Mouse (Mus musculus) MEL (cell line): ENCODE measurements at regions not wholly inside any gene's neighbourhood (a gene's known extent, or its start where the extent isn't known, plus 50 kb on each side); places are given as distances from the start of the nearest gene placed in this dataset.

ENCODE experiments used
- DNase-seq: peaks from one replicate; pipeline ENCODE4 v3.0.0; 2011; ENCODE audit warnings: low read depth, low spot score
- H3K27ac ChIP-seq: 2 replicates; pipeline ENCODE4 v1.5.1; 2012; ENCODE audit warnings: low read depth, mild to moderate bottlenecking, control low read depth, low read length, moderate library complexity; ENCODE audit not compliant: control insufficient read depth
- H3K27me3 ChIP-seq, 2 experiments: fragments of 150-350 bp in 1 of 2; sonication (generic) in 1 of 2; 2 replicates each; pipeline ENCODE4 v1.6.1; 2012; ENCODE audit warnings: low read length in 2 of 2, mild to moderate bottlenecking in 2 of 2, improper control_type of control experiment in 1 of 2, moderate library complexity in 1 of 2; ENCODE audit not compliant: insufficient read depth in 2 of 2, control insufficient read depth in 1 of 2
- H3K36me3 ChIP-seq, 2 experiments: 2 replicates each; pipeline ENCODE4 v1.6.1; 2012 to 2014; ENCODE audit warnings: low read length in 2 of 2, improper control_type of control experiment in 1 of 2, inconsistent platforms in 1 of 2, mild to moderate bottlenecking in 1 of 2; ENCODE audit not compliant: insufficient read depth in 2 of 2, control insufficient read depth in 1 of 2
- H3K4me1 ChIP-seq, 2 experiments: fragments of 150-350 bp in 1 of 2; sonication (generic) in 1 of 2; 2 replicates each; pipeline ENCODE4 v1.6.1; 2012; ENCODE audit warnings: low read length in 2 of 2, improper control_type of control experiment in 1 of 2, mild to moderate bottlenecking in 1 of 2; ENCODE audit not compliant: insufficient read depth in 2 of 2, control insufficient read depth in 1 of 2
- H3K4me3 ChIP-seq, 2 experiments: fragments of 150-350 bp in 1 of 2; sonication (generic) in 1 of 2; 2 replicates each; pipeline ENCODE4 v1.5.1; 2012; ENCODE audit warnings: low read depth in 2 of 2, low read length in 2 of 2, mild to moderate bottlenecking in 2 of 2, moderate library complexity in 2 of 2, control low read depth in 1 of 2, improper control_type of control experiment in 1 of 2; ENCODE audit not compliant: control insufficient read depth in 1 of 2, insufficient read depth in 1 of 2
- H3K79me2 ChIP-seq: 2 replicates; pipeline ENCODE4 v1.6.1; 2012; ENCODE audit warnings: mild to moderate bottlenecking, low read length, moderate library complexity; ENCODE audit not compliant: control insufficient read depth, poor library complexity, insufficient read depth
- H3K9ac ChIP-seq: 2 replicates; pipeline ENCODE4 v1.6.1; 2012; ENCODE audit warnings: low read depth, mild to moderate bottlenecking, control low read depth, low read length, moderate library complexity; ENCODE audit not compliant: control insufficient read depth, poor library complexity, severe bottlenecking
- H3K9me3 ChIP-seq: fragments of 150-350 bp; sonication (generic); replicated peaks from 2 replicates; pipeline ENCODE4 v1.6.1; 2012; ENCODE audit warnings: mild to moderate bottlenecking, low read length, improper control_type of control experiment, moderate library complexity; ENCODE audit not compliant: insufficient read depth
- BHLHE40 ChIP-seq: IDR thresholded peaks from 2 replicates; pipeline ENCODE4 v1.6.1; 2012; ENCODE audit warnings: low read depth, mild to moderate bottlenecking, inconsistent platforms, low read length, improper control_type of control experiment, borderline replicate concordance
- CHD2 ChIP-seq: IDR thresholded peaks from 2 replicates; pipeline ENCODE4 v1.6.1; 2011; ENCODE audit warnings: low read length, improper control_type of control experiment
- CTCF ChIP-seq, 3 experiments: IDR thresholded peaks in 2 of 3; conservative IDR thresholded peaks in 1 of 3; 2 replicates each; pipeline ENCODE4 v1.5.1; 2011 to 2012; ENCODE audit warnings: low read length in 3 of 3, low read depth in 2 of 3, mild to moderate bottlenecking in 2 of 3, improper control_type of control experiment in 1 of 3, inconsistent platforms in 1 of 3, mixed read lengths in 1 of 3, moderate library complexity in 1 of 3; ENCODE audit not compliant: control insufficient read depth in 1 of 3, insufficient read depth in 1 of 3, poor library complexity in 1 of 3, severe bottlenecking in 1 of 3
- E2F4 ChIP-seq: IDR thresholded peaks from 2 replicates; pipeline ENCODE4 v1.6.1; 2011; ENCODE audit warnings: low read depth, low read length, improper control_type of control experiment, borderline replicate concordance
- HCFC1 ChIP-seq: IDR thresholded peaks from 2 replicates; pipeline ENCODE4 v1.6.1; 2012; ENCODE audit warnings: low read depth, mild to moderate bottlenecking, inconsistent platforms, low read length, improper control_type of control experiment, moderate library complexity
- KAT2A ChIP-seq: conservative IDR thresholded peaks from 2 replicates; pipeline ENCODE4 v1.6.1; 2012; ENCODE audit warnings: low read depth, low read length, improper control_type of control experiment, inconsistent platforms
- MAFK ChIP-seq: IDR thresholded peaks from 2 replicates; pipeline ENCODE4 v1.6.1; 2011; ENCODE audit warnings: low read depth, mild to moderate bottlenecking, low read length, improper control_type of control experiment, borderline replicate concordance
- MAZ ChIP-seq: IDR thresholded peaks from 2 replicates; pipeline ENCODE4 v1.6.1; 2012; ENCODE audit warnings: low read depth, mild to moderate bottlenecking, inconsistent platforms, low read length, improper control_type of control experiment
- MYB ChIP-seq: IDR thresholded peaks from 2 replicates; pipeline ENCODE4 v1.6.1; 2011; ENCODE audit warnings: mild to moderate bottlenecking, low read depth, low read length, improper control_type of control experiment
- POLR2A ChIP-seq, 2 experiments: IDR thresholded peaks; 2 replicates each; pipeline ENCODE4 v1.6.1; 2011 to 2012; ENCODE audit warnings: low read length in 2 of 2, mild to moderate bottlenecking in 2 of 2, control low read depth in 1 of 2, improper control_type of control experiment in 1 of 2, low read depth in 1 of 2, moderate library complexity in 1 of 2; ENCODE audit not compliant: control insufficient read depth in 1 of 2, insufficient read depth in 1 of 2, poor library complexity in 1 of 2
- RAD21 ChIP-seq: IDR thresholded peaks from 2 replicates; pipeline ENCODE4 v1.6.1; 2011; ENCODE audit warnings: mild to moderate bottlenecking, low read depth, low read length, improper control_type of control experiment
- SMC3 ChIP-seq: IDR thresholded peaks from 2 replicates; pipeline ENCODE4 v1.6.1; 2011; ENCODE audit warnings: low read depth, low read length, improper control_type of control experiment
- TAL1 ChIP-seq: IDR thresholded peaks from 2 replicates; pipeline ENCODE4 v1.6.1; 2012; ENCODE audit warnings: mild to moderate bottlenecking, inconsistent platforms, low read length, moderate library complexity, mixed read lengths
- TBP ChIP-seq: IDR thresholded peaks from 2 replicates; pipeline ENCODE4 v1.8.0; 2011; ENCODE audit warnings: low read depth, low read length, improper control_type of control experiment
- TCF12 ChIP-seq: IDR thresholded peaks from 2 replicates; pipeline ENCODE4 v1.6.1; 2014; ENCODE audit warnings: low read depth, mild to moderate bottlenecking, inconsistent platforms, low read length, improper control_type of control experiment, moderate library complexity
- USF2 ChIP-seq, 2 experiments: IDR thresholded peaks; 2 replicates each; pipeline ENCODE4 v1.6.1; 2011 to 2012; ENCODE audit warnings: improper control_type of control experiment in 2 of 2, low read length in 2 of 2, borderline replicate concordance in 1 of 2, inconsistent platforms in 1 of 2, low read depth in 1 of 2, mild to moderate bottlenecking in 1 of 2; ENCODE audit not compliant: insufficient read depth in 1 of 2
- ZC3H11A ChIP-seq: IDR thresholded peaks from 2 replicates; pipeline ENCODE4 v1.6.1; 2012; ENCODE audit warnings: low read depth, mild to moderate bottlenecking, inconsistent platforms, low read length, improper control_type of control experiment
- ZMIZ1 ChIP-seq: IDR thresholded peaks from 2 replicates; pipeline ENCODE4 v1.6.1; 2012; ENCODE audit warnings: low read depth, mild to moderate bottlenecking, inconsistent platforms, low read length, improper control_type of control experiment, moderate library complexity
- ZNF384 ChIP-seq: IDR thresholded peaks from 2 replicates; pipeline ENCODE4 v1.6.1; 2012; ENCODE audit warnings: low read depth, mild to moderate bottlenecking, inconsistent platforms, low read length, improper control_type of control experiment

DNA sequence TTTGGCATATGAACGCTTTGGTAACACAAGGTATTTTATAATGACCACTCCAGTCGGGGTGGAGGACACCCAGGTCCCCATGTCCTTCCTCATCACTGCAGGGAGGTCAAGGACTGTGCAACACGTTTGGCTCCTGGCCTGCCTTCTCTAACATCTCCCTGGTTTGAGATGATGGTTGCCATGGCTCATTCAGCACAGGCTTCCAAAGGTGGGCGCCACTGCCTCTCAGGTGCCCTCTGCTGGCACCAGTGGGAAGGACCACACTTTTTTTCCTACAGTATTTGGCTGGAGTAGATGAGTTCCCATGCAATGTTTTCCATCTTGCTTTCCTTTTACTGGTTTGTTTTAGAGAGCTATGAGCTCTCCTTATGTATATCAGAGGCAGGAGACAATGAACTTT lies 115.4 kb downstream of the Fam174b start:
- no peaks in the 10 kb centered on the region for H3K9me3 ChIP-seq
- H3K4me1 ChIP-seq = no peaks in the 10 kb centered on the region
- no peak overlapping the region for H3K27ac ChIP-seq
- DNase-seq = peak; percentile 38
- no peak overlapping the region for H3K4me3 ChIP-seq
- no peak for TF ChIP-seq TCF12
- peak; percentile 47 for TF ChIP-seq ZNF384
- peak; percentile 71 for TF ChIP-seq RAD21
- TF ChIP-seq CTCF (IDR thresholded peaks at IDR 0.05 in 2 of 3, conservative IDR thresholded peaks at IDR 0.05 in 1 of 3; ENCODE audit: control insufficient read depth in 1 of 3, insufficient read depth in 1 of 3, low read depth in 2 of 3, low read length in 3 of 3, poor library complexity in 1 of 3, severe bottlenecking in 1 of 3) = peak; percentile 79 to 91 (median 88)
- TF ChIP-seq TBP = no peak
- peak; percentile 96 for TF ChIP-seq SMC3
- peak; percentile 65 for TF ChIP-seq ZC3H11A
- H3K9ac ChIP-seq = no peak overlapping the region
- no peaks in the 10 kb centered on the region for H3K79me2 ChIP-seq
- no peaks in the 10 kb centered on the region for H3K27me3 ChIP-seq
- H3K36me3 ChIP-seq = no peaks in the 10 kb centered on the region

- H3K36me3 ChIP-seq = no peaks in the 10 kb centered on the region
- H3K27me3 ChIP-seq = no peaks in the 10 kb centered on the region
- no peak overlapping the region for H3K4me3 ChIP-seq
- no peak overlapping the region for H3K27ac ChIP-seq
- TF ChIP-seq ZNF384 (no peak), ZMIZ1 (no peak), POLR2A (IDR thresholded peaks at IDR 0.05; ENCODE audit: control insufficient read depth in 1 of 2, insufficient read depth in 1 of 2, low read depth in 1 of 2, low read length in 2 of 2, poor library complexity in 1 of 2) (no peak), BHLHE40 (no peak), MAFK (no peak), MYB (no peak), MAZ (no peak), HCFC1 (no peak), TAL1 (no peak), CHD2 (no peak)
- no peaks in the 10 kb centered on the region for H3K9me3 ChIP-seq
- H3K4me1 ChIP-seq = no peaks in the 10 kb centered on the region
- no peak for DNase-seq
- H3K79me2 ChIP-seq = no peaks in the 10 kb centered on the region
- no peak overlapping the region for H3K9ac ChIP-seq
Observed at GRCm38 (mm10) chr7:73856908-73857307, 116.8 kb downstream of the Fam174b start.

DNA sequence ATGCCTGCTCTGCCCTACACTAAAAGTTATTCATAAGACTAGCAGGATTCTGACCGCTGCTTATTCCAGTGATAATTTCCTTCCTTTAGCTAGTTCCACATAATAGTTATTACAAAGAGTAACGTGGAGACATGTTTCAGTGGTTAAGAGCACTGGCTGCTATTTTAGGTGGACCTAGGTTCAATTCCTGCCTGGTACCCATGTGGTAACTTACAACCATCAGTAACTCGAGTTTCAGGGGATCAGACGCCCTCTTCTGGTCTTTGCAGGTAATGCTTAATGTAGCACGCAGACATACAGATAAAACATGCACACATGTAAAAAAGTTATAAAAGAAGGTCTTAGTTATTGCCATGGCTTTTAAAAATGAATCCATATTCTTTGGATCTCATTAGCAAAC lies 125.0 kb downstream of the Fam174b start:
- peak; percentile 28 for DNase-seq
- no peak overlapping the region for H3K4me3 ChIP-seq

More for the DNA sequence above, 125.0 kb downstream of the Fam174b start:
- H3K9ac ChIP-seq = no peak overlapping the region
- no peaks in the 10 kb centered on the region for H3K4me1 ChIP-seq
- H3K27ac ChIP-seq = no peak overlapping the region
- H3K79me2 ChIP-seq = no peaks in the 10 kb centered on the region
- H3K36me3 ChIP-seq = no peaks in the 10 kb centered on the region
- no peaks in the 10 kb centered on the region for H3K27me3 ChIP-seq
- H3K9me3 ChIP-seq = no peaks in the 10 kb centered on the region
- TF ChIP-seq E2F4 = no peak
- TF ChIP-seq RAD21 = peak; percentile 29
- TF ChIP-seq CTCF (IDR thresholded peaks at IDR 0.05 in 2 of 3, conservative IDR thresholded peaks at IDR 0.05 in 1 of 3; ENCODE audit: control insufficient read depth in 1 of 3, insufficient read depth in 1 of 3, low read depth in 2 of 3, low read length in 3 of 3, poor library complexity in 1 of 3, severe bottlenecking in 1 of 3) = peak; percentile 11 to 45 (median 36); a peak in 4 of 6 replicates
- TF ChIP-seq ZC3H11A = peak; percentile 29
- TF ChIP-seq KAT2A = no peak
- TF ChIP-seq SMC3 = peak; percentile 43
- no peak for TF ChIP-seq USF2 (IDR thresholded peaks at IDR 0.05; ENCODE audit: borderline replicate concordance in 1 of 2, insufficient read depth in 1 of 2, low read depth in 1 of 2, low read length in 2 of 2)
